ENCODE assay signal across 9 mouse cellular contexts in the genomic region with DNA sequence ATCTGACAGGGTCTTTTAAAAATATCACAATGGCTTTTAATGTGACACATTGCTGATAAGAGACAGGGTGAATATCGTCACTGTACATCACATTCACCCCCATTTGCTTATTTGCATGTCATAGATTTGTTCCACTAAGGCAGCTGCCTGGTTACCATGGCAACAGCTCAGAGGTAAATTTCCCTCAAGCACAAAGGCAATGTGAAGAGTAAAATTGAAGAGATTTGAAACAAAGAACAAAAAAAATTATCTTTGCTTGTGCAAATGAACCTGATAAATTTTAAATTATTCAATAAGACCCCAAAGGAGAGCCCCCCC.
DNase-seq lines count a peak whose midpoint lies in the region; ATAC-seq and TF ChIP-seq lines count a peak whose summit lies in the region.
"Had no signal": no experiment of that assay in that cellular context is flagged by ENCODE, and none has a peak within 500 bp of the region (broad histone marks: within the 10 kb centered on the region; RNA-seq: fewer than 3 reads in every experiment).

No protein-coding gene starts in this region.

- peak; percentile 21 for DNase-seq in limb, embryonic 14.5 days (ENCODE audit: low spot score)
- DNase-seq in limb, embryonic 10.5 days (ENCODE audit: low spot score), result no peak
- peak; percentile 24 to 42 for DNase-seq in left cerebral cortex, adult 2 months (ENCODE audit: extremely low spot score in 1 of 2, low spot score in 2 of 2)
- DNase-seq in right cerebral cortex, adult 18-20 months, result peak; percentile 62
- no peak for DNase-seq in ovary, postnatal 14 days (ENCODE audit: low spot score)
- DNase-seq in spleen, postnatal 14 days (ENCODE audit: low spot score in 2 of 2), result no peak
- DNase-seq in kidney, postnatal 14 days, result no peak

- no peak for ATAC-seq in limb, embryonic 14.5 days (ENCODE audit: low FRiP score, low read depth)
- ATAC-seq in frontal cortex, adult (ENCODE audit: low TSS enrichment), result peak; percentile 87

- H3K4me3 ChIP-seq in limb, embryonic 14.5 days (replicated peaks; ENCODE audit: low read length), result no peak overlapping the region
- no peak overlapping the region for H3K4me3 ChIP-seq in limb, embryonic 10.5 days
- H3K4me3 ChIP-seq in left cerebral cortex, adult 2 months, result no peak overlapping the region
- H3K4me3 ChIP-seq: limb, embryonic 12.5 days had no signal

- no peaks in the 10 kb centered on the region for H3K4me1 ChIP-seq in limb, embryonic 14.5 days (ENCODE audit: control insufficient read depth, insufficient read depth, low read length)
- no peaks in the 10 kb centered on the region for H3K4me1 ChIP-seq in limb, embryonic 10.5 days
- H3K4me1 ChIP-seq: limb, embryonic 12.5 days had no signal

- no peak for TF ChIP-seq CTCF in left cerebral cortex, adult 2 months (IDR thresholded peaks at IDR 0.05)

- TF ChIP-seq POLR2A in limb, embryonic 14.5 days (IDR thresholded peaks at IDR 0.05; ENCODE audit: borderline replicate concordance, extremely low read depth, insufficient read depth, insufficient read length), result no peak

- H3K9me3 ChIP-seq in limb, embryonic 14.5 days (ENCODE audit: control insufficient read depth, low read length), result no peaks in the 10 kb centered on the region
- H3K9me3 ChIP-seq in limb, embryonic 10.5 days (replicated peaks), result no peaks in the 10 kb centered on the region
- H3K9me3 ChIP-seq: limb, embryonic 12.5 days had no signal

- no peaks in the 10 kb centered on the region for H3K27me3 ChIP-seq in limb, embryonic 14.5 days (ENCODE audit: control insufficient read depth, insufficient read depth, low read length)
- no peaks in the 10 kb centered on the region for H3K27me3 ChIP-seq in limb, embryonic 10.5 days (ENCODE audit: low read depth, poor library complexity, severe bottlenecking)
- H3K27me3 ChIP-seq: limb, embryonic 12.5 days had no signal

- H3K27ac ChIP-seq in limb, embryonic 14.5 days (replicated peaks; ENCODE audit: low read depth, low read length), result no peak overlapping the region
- no peak overlapping the region for H3K27ac ChIP-seq in limb, embryonic 10.5 days
- peak overlapping the region; percentile 38; the same call in 1 of the 2 replicates for H3K27ac ChIP-seq in left cerebral cortex, adult 2 months
- H3K27ac ChIP-seq: limb, embryonic 12.5 days had no signal

- 46% methylated on average over 1 of the region's 1 CpGs for WGBS in limb, embryonic 14.5 days
- 58% methylated on average over 1 of the region's 1 CpGs for WGBS in limb, embryonic 10.5 days

- H3K36me3 ChIP-seq in limb, embryonic 14.5 days (ENCODE audit: control insufficient read depth, insufficient read depth, low read length), result no peaks in the 10 kb centered on the region
- no peaks in the 10 kb centered on the region for H3K36me3 ChIP-seq in limb, embryonic 10.5 days
- H3K36me3 ChIP-seq: limb, embryonic 12.5 days had no signal

- H3K9ac ChIP-seq in limb, embryonic 14.5 days (ENCODE audit: low read depth, low read length, severe bottlenecking), result no peak overlapping the region
- H3K9ac ChIP-seq: limb, embryonic 12.5 days had no signal

- intact Hi-C loops in left cerebral cortex, adult 2 months (cut with DNase I), result no loop called here

- no peak overlapping the region for H3K4me2 ChIP-seq in limb, embryonic 14.5 days (replicated peaks; ENCODE audit: low read depth, low read length, severe bottlenecking)
- H3K4me2 ChIP-seq: limb, embryonic 12.5 days had no signal

Comparison
In these comparisons a context has a peak if more than half of its experiments do, and no peak if none do; other contexts are left out.
1. DNase-seq: peak in limb, embryonic 14.5 days (single experiment), left cerebral cortex, adult 2 months (2 of 2) and right cerebral cortex, adult 18-20 months (single experiment); none in limb, embryonic 10.5 days (single experiment), ovary, postnatal 14 days (single experiment), spleen, postnatal 14 days (0 of 2) and kidney, postnatal 14 days (single experiment).